Mouse (Mus musculus) T-helper 17 cell (primary cell): ENCODE results near the gene Kalrn.

ENCODE experiments used
- in situ Hi-C, 2 experiments: fragments of 300-600 bp; cut with MboI, MseI; formaldehyde crosslinking; loops; 1 replicate in 1 of 2; 2 replicates in 1 of 2; pipeline ENCODE4 v1.15.1; 2025; ENCODE audit warnings: high pct_unique_total_duplicates in 2 of 2

The Kalrn gene

DNA sequence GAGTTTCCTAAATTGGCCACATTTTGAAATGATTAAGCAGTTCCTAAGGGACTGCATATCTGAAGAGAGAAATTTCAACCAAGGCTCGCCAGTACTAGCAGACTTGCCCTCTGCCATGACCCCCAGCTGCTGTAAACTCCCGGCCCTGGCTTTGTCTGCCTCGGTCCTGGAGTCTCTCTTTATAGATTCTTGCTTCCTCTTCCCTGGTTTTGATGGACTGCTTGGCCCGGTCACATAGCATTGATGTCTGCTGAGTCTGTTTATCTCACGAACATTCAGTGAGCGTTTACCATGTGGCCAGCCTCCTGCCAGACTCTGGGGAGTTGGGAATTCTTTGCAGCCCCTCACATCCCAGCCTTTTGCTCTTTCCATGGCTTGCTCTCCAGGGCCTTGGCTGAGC, 628.6 kb downstream of the Kalrn start:
- in situ Hi-C loops: loop anchor here (5.0 kb wide), 2 partner anchors 117 to 122 kb away; partner anchors contain the start of gene Itgb5 (in 1 of the 2)

- in situ Hi-C loops: no loop called here
These were observed 629.2 kb downstream of the Kalrn start for GRCm38 (mm10) chr16:33944126-33944525.

DNA sequence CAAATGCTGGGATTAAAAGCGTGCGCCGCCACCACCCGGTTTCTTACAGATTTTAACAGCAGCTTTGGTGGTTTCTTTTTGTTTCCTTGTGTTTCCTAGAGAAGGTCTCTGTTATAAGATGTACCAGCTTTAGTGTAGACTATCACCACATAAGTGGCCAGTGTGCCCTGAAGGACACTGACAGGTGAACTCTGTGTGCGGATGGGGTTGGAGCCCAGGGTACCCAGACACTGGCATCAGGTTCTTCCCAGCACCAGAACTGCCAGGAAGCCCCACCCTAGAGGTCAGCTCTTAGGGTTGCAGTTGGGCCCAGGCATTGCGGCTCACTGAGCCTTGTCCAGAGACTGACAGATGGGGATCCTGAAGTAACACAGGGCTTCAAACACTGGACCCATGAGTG, 629.9 kb downstream of the Kalrn start:
- in situ Hi-C loops: no loop called here

DNA sequence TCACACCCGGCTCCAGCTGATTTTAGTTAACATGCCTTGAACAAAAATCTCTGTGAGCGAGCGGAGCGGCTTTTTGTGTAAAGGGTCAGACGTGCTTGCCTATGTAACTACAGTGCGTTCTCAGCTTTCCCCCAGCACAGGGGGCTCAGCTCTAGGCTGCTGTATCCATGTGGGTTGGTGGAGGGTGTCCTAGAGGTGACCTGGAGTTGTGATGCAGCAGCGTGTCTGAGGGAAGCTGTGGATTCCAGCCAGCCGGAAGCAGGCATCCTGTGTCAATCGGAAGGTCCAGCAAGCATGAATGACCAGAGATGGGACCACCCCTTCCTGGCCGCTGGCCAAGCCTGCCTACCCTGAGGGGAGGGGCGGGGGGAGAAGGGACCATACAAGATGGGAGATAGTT, 631.0 kb downstream of the Kalrn start:
- in situ Hi-C loops: no loop called here

GRCm38 (mm10) chr16:33941271-33941781, 632.0 kb downstream of the Kalrn start:
- in situ Hi-C loops: no loop called here

GRCm38 (mm10) chr16:33940095-33940494, 633.2 kb downstream of the Kalrn start:
- in situ Hi-C loops: no loop called here

DNA sequence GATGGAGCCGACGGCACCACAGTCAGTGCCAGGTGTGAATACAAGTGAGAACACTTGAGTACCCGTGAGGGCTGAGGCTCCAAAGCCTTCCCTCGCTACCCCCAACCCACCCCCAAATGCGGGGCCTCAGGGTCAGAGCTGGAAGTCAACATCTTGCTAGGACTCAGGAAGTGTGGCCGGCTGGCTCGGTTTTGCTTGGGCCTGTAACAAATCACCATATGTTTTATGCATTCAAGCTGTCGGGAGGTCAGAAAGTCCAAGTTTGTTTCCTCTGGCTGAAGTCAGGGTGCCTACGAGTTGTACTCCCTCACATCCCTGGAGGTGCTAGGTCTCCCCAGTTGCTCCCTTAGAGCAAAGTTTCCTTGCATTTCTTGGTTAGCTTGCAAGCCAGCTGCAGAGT, 633.7 kb downstream of the Kalrn start:
- in situ Hi-C loops: no loop called here

DNA sequence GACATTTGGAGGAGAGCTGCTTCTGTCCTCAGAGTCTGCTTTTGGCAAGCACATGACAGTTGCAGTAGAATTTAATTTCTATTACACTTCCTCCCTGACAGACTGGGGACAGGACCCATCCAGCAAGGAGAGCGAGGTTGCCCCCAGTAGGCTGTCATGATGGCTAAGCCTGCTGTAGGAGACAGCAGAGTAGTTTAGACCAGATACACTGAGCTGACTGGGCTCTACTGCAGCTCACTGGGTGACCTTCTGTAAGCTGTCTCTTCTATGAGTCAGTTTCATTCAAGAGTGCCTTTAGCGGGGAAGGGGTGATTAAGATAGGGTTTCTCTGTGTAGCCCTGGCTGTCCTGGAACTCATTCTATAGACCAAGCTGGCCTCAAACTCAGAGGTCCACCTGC, 634.2 kb downstream of the Kalrn start:
- in situ Hi-C loops: no loop called here

- in situ Hi-C loops: no loop called here
These were observed 634.8 kb downstream of the Kalrn start for GRCm38 (mm10) chr16:33938311-33939132.

DNA sequence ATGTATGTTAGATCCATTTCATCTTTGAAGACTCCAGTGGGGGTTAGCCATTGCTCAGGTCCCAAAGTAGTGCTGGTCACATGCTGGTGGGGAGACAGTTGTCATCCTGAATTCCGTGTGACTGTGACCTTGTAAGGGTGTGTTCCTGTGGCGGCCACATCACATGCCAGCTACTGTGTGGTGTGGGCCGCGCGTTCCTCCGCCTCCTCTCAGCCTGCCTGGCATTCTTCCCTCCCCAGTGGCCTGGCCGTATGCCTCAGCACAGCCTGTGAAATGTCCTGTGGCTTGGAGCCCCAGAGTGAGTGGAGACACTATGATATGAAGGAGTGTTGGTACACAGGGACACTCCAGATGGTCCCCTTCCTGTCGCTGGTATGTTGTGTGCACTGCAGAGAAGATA, 635.8 kb downstream of the Kalrn start:
- in situ Hi-C loops: no loop called here

GRCm38 (mm10) chr16:33936885-33937284, 636.4 kb downstream of the Kalrn start:
- in situ Hi-C loops: no loop called here

DNA sequence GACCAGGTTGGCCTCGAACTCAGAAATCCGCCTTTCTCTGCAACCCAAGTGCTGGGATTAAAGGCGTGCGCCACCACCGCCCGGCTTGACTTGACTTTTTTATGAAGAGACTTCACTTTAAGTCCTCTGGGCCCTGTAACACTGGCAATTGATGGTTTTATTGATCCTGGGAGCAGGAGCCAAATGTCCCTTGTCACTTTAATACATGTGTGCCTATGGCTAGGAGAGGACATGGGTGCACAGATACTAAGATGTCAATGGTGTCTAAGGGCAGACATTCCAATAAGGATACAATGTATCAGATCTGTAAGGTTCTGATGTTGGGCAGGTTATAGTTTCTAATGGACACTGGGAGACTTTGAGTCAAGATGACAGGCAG, 637.9 kb downstream of the Kalrn start:
- in situ Hi-C loops: no loop called here

DNA sequence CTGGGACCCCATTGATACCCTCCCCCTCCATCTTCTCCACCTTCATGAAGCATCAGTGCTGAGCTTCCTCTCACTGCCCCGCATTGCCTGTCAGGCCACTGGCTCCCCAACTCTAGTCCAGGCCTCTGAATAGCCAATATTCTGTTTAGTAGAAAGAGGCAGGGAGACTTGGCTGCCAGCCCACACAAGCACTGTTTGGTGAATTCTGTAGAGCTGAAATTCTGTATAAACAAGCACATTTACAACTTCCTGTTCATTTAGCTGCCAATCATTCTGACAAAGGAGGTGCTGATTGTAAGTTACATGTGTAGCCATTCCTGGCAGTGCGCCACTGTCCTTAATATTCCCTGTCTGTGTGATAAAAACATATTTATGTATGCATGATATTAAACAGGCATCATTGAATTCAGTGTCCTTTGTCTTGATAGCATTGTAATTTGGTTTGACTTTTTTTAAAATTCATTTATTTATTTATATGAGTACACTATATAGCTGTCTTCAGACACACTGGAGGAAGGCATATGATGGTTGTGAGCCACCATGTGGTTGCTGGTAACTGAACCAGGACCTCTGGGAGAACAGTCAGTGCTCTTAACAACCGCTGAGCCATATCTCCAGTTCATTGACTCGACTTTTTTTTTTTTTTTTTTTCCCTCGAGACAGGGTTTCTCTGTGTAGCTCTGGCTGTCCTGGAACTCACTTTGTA, 638.5 kb downstream of the Kalrn start:
- in situ Hi-C loops: no loop called here

- in situ Hi-C loops: no loop called here
These were observed 639.9 kb downstream of the Kalrn start for GRCm38 (mm10) chr16:33933411-33933810.

DNA sequence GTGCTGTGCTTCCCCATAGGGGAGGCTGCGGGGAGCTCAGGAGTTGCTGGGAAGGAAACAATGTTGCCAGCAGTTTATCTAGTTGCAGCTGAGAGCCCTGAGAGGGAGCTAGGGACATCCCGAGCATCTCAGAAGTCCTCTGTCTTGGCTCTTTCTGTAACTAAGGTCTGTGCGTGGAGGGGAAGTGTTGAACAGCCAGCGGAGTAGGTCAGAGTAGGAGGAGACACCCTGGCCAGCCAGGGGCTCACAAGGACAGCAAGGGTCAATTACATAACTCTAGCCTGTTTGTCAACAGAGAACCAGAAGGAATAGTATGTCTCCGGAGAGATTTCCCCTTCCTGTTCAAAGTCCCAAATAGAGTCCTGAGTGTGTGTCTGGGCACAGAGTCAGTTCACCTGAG, 641.2 kb downstream of the Kalrn start:
- in situ Hi-C loops: no loop called here

GRCm38 (mm10) chr16:33931682-33932081, 641.6 kb downstream of the Kalrn start:
- in situ Hi-C loops: no loop called here

- in situ Hi-C loops: no loop called here
These were observed 642.5 kb downstream of the Kalrn start for GRCm38 (mm10) chr16:33930785-33931184.

- in situ Hi-C loops: loop anchor here in 1 of 2 experiments (10.0 kb wide), 1 partner anchor 1196 kb away; no protein-coding TSS in a partner anchor
These were observed 644.4 kb downstream of the Kalrn start for GRCm38 (mm10) chr16:33928788-33929462.

DNA sequence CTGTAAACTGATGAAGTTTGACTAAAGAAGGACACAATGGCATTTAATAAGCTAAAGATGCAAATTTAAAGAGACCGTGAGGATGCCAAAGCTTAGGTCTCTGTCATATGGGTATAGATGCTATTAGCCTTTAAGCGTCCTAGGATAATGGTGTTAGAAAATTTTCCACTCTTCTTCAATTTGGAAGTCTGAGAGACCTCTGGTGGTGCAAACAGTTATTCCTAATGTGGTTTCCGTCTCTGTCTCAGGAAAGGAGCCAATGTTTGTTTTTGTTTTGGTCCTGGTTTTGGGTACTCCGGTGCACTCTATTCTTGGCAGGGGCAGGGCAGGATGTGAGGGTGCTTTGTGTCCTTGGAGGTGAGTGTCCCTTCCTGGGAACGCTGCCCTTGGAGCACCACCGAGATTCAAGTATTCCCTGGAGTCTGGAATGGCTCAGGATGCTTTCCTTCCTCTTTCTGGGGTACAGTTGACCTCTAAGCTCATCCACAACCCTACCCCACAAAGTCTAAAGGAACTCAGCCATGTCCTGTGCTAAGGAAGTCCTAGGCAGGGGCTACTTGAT, 646.0 kb downstream of the Kalrn start:
- in situ Hi-C loops: loop anchor here in 1 of 2 experiments (10.0 kb wide), 1 partner anchor 1197 kb away; no protein-coding TSS in a partner anchor

GRCm38 (mm10) chr16:33923758-33924157, 649.6 kb downstream of the Kalrn start:
- in situ Hi-C loops: loop anchor here in 1 of 2 experiments (10.0 kb wide), 1 partner anchor 1201 kb away; no protein-coding TSS in a partner anchor

- in situ Hi-C loops: loop anchor here in 1 of 2 experiments (10.0 kb wide), 1 partner anchor 1202 kb away; no protein-coding TSS in a partner anchor
These were observed 650.4 kb downstream of the Kalrn start for GRCm38 (mm10) chr16:33923001-33923316.
